Mouse (Mus musculus) stomach, embryonic 15.5 days (tissue): ENCODE results near the gene Trcg1. TPM values are rescaled to one million over a fixed set of nuclear protein-coding genes. Genes with fewer than 3 reads are reported as not detected.

Experiments used
- ATAC-seq: fragments of 200-750 bp; cut with Nextera tagmentation; 2 replicates; pipeline ENCODE4 v1.8.0; 2017; ENCODE audit warnings: low read depth, moderate number of reproducible peaks, moderate TSS enrichment; ENCODE audit not compliant: insufficient read depth, low FRiP score
- H3K27ac ChIP-seq: fragments of 300-500 bp; sonication (generic); 2 replicates; pipeline ENCODE4 v1.5.1; 2015; ENCODE audit warnings: mild to moderate bottlenecking, inconsistent platforms
- H3K27me3 ChIP-seq: fragments of 300-500 bp; sonication (generic); replicated peaks from 2 replicates; pipeline ENCODE4 v1.6.1; 2015; ENCODE audit warnings: inconsistent platforms
- H3K36me3 ChIP-seq: fragments of 300-500 bp; sonication (generic); 2 replicates; pipeline ENCODE4 v1.6.1; 2015; ENCODE audit warnings: inconsistent platforms
- H3K4me1 ChIP-seq: fragments of 300-500 bp; sonication (generic); 2 replicates; pipeline ENCODE4 v1.6.1; 2015; ENCODE audit warnings: inconsistent platforms
- H3K4me2 ChIP-seq: fragments of 300-500 bp; sonication (generic); 2 replicates; pipeline ENCODE4 v1.6.1; 2015; ENCODE audit warnings: mild to moderate bottlenecking, inconsistent platforms
- H3K4me3 ChIP-seq: fragments of 300-500 bp; sonication (generic); replicated peaks from 2 replicates; pipeline ENCODE4 v1.5.1; 2015; ENCODE audit warnings: inconsistent platforms
- H3K9ac ChIP-seq: fragments of 300-500 bp; sonication (generic); 2 replicates; pipeline ENCODE4 v1.6.1; 2015; ENCODE audit warnings: inconsistent platforms
- H3K9me3 ChIP-seq: fragments of 300-500 bp; sonication (generic); 2 replicates; pipeline ENCODE4 v1.6.1; 2016; ENCODE audit warnings: inconsistent platforms
- WGBS: fragments of 180-500 bp; shearing (Covaris S2); methylation state at CpG from one replicate; pipeline ENCODE4 v1.1.7; 2015; 5-methylcytosine and 5-hydroxymethylcytosine counted together
- polyA plus RNA-seq: library from polyadenylated mRNA; unstranded; fragments of >200 nt; fragmentation: Nextera tagmentation; extraction: Ambion mirVana; gene quantifications from 2 replicates; pipeline ENCODE4 v1.2.1, GENCODE M21; 2015

Trcg1 gene
- polyA plus RNA-seq, 1 experiment from 2014 or later: 0.05 TPM

DNA sequence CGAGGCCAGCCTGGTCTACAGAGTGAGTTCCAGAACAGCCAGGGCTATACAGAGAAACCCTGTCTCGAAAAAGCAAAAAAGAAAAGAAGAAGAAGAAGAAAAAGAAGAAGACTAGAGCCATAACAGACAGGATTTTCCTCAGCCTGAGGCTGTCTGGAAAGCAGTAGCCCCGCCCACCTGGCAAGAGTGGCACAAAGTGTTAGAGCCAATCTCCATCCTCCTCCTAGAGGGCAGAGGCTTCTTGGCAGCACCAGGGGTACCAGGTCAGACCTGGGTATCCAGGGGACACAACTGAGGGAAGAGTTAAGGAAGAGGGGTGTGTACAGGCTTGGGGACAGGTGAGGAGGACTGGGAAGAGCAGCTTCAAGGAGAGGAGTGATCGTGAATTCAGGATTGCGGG is 1.3 kb downstream of the Trcg1 start:
- no peak overlapping the region for H3K4me3 ChIP-seq
- H3K9me3 ChIP-seq: no peaks in the 10 kb centered on the region
- H3K27me3 ChIP-seq: no peaks in the 10 kb centered on the region
- 77% methylated on average over 5 of the region's 5 CpGs for WGBS
- no peaks in the 10 kb centered on the region for H3K4me1 ChIP-seq
- no peak overlapping the region for H3K4me2 ChIP-seq
- H3K27ac ChIP-seq: no peak overlapping the region
- H3K36me3 ChIP-seq: no peaks in the 10 kb centered on the region
- ATAC-seq: no peak
- no peak overlapping the region for H3K9ac ChIP-seq

DNA sequence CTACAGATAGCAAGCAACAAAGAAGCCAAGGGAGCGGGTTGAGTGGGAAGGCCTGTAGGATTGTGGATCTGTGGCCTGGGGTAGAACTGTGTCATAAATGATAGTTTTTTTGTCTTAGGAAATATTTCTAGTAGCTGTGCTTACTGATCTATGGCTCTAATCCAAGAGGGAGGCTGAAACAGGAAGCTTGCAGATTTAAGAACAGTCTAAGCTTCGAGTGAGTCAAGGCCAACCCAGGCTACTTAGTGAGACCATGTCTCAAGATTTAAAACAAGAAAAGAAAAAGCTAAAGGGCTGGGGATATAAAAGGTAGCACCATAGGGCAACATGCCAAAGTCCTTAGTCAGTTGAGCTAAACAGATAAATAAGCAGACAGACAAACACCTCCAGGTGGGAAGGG is 1.9 kb downstream of the Trcg1 start:
- Histone ChIP-seq H3K36me3 (no peaks in the 10 kb centered on the region), H3K4me2 (no peak overlapping the region), H3K4me1 (no peaks in the 10 kb centered on the region), H3K9ac (no peak overlapping the region), H3K4me3 (no peak overlapping the region), H3K9me3 (no peaks in the 10 kb centered on the region), H3K27ac (no peak overlapping the region), H3K27me3 (no peaks in the 10 kb centered on the region)
- ATAC-seq: no peak
- 82% methylated on average over 2 of the region's 2 CpGs for WGBS

DNA sequence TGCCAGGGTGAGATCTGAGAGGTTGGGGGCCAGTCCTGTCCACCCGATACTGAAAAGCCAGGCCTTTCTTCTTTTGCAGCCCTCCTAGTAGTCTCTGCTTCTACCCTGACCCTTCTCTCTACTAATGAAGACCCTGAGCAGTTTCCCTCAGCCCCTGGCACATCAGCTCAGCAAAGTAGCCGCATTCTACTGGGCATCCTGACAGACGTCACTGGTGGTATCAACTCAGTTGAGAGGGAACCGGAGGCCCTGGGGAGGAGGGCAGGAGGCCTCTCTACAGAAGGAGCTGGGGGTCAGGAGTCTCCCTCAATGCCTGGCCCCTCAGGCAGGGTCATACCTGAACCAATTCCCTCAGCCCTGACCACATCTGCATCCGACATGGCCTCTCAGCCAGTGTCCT is 4.8 kb downstream of the Trcg1 start:
- ATAC-seq: no peak
- WGBS: 82% methylated on average over 5 of the region's 5 CpGs
- H3K9me3 ChIP-seq: no peaks in the 10 kb centered on the region

DNA sequence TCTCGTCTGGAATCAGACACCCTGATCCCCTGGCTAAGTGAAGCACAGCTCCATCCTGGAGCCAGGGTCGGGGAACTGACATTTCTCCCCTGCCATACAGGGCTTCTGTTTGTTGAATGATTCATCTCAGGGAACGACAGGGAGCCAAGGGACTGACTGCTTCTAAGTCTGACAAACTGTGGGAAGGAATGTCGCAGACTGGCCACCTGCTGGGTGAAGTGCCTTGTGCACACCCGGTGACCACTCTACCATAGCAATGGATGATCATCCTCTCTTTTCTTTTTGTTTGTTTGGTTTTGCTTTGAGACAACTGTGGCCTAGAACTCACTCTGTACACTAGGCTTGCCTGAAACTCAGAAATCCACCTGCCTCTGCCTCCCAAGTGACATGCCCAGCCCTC is 6.6 kb downstream of the Trcg1 start:
- ATAC-seq: no peak
- H3K27me3 ChIP-seq: no peaks in the 10 kb centered on the region
- no peaks in the 10 kb centered on the region for H3K9me3 ChIP-seq
- no peak overlapping the region for H3K9ac ChIP-seq
- no peak overlapping the region for H3K27ac ChIP-seq
- no peaks in the 10 kb centered on the region for H3K36me3 ChIP-seq
- H3K4me1 ChIP-seq: peaks cover 7% of the 10 kb centered on the region; the same call in 1 of the 2 replicates
- WGBS: 33% methylated on average over 5 of the region's 5 CpGs
- H3K4me2 ChIP-seq: no peak overlapping the region
- no peak overlapping the region for H3K4me3 ChIP-seq

More for the DNA sequence above, 4.8 kb downstream of the Trcg1 start:
- Histone ChIP-seq H3K4me3 (no peak overlapping the region), H3K27me3 (no peaks in the 10 kb centered on the region), H3K4me1 (no peaks in the 10 kb centered on the region), H3K9ac (no peak overlapping the region), H3K27ac (no peak overlapping the region), H3K36me3 (no peaks in the 10 kb centered on the region), H3K4me2 (no peak overlapping the region)

DNA sequence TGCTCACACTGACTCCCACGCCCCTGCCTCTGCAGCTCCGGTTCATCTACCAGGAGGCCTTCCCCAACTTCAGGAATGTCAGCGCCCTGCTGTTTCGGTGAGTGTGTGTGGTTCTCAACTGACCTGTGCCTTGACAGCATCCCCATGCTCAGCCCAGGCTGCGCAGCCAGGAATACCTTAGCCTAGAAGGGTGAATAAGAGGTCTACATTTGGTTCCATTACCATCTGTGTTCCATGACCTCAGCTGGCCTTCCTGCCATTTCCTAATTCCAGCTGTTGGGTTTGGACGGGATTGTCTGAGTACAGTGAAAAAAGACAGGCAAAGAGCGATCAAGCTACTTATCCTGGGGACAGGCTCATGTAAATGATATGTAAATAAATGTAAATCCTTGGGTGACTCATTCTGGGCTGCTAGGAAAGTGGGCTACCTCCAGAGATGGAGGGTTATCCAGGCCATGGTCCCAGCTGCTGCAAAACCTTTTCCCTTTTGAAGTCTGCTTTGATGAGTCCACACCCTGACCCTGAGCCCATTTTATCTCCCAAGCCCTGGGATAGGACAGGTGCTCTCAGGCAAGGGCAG is 7.8 kb downstream of the Trcg1 start:
- H3K27me3 ChIP-seq: no peaks in the 10 kb centered on the region
- no peaks in the 10 kb centered on the region for H3K36me3 ChIP-seq
- H3K9me3 ChIP-seq: no peaks in the 10 kb centered on the region
- no peak overlapping the region for H3K27ac ChIP-seq
- peaks cover 7% of the 10 kb centered on the region; the same call in 1 of the 2 replicates for H3K4me1 ChIP-seq
- WGBS: 29% methylated on average over 7 of the region's 7 CpGs
- ATAC-seq: no peak
- H3K4me3 ChIP-seq: no peak overlapping the region
- H3K9ac ChIP-seq: no peak overlapping the region
- no peak overlapping the region for H3K4me2 ChIP-seq

DNA sequence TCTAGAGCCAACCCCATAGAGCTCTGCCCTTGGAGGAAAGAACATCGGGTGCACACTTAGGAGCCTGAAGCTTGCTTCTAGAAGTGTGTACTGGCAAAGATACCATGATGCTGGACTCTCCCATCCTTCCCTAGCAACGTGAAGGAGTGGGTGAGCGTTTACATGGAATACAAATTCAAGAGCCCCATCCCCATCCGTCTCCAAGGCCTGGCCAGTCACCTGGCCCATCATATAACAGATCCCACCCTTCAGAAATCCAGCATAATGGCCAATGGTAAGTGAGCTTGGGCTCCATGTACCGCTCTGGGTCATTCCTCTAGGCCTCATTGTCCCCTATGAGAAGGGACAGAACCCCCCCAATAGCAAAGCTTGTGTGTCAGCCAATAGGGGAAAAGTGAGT is 10.1 kb downstream of the Trcg1 start:
- H3K9me3 ChIP-seq: no peaks in the 10 kb centered on the region
- H3K36me3 ChIP-seq: peaks cover 2% of the 10 kb centered on the region; the same call in 1 of the 2 replicates
- ATAC-seq: no peak
- peaks cover 7% of the 10 kb centered on the region; the same call in 1 of the 2 replicates for H3K4me1 ChIP-seq
- WGBS: 88% methylated on average over 5 of the region's 5 CpGs
- no peak overlapping the region for H3K9ac ChIP-seq
- no peaks in the 10 kb centered on the region for H3K27me3 ChIP-seq
- H3K4me3 ChIP-seq: no peak overlapping the region
- no peak overlapping the region for H3K4me2 ChIP-seq
- no peak overlapping the region for H3K27ac ChIP-seq

DNA sequence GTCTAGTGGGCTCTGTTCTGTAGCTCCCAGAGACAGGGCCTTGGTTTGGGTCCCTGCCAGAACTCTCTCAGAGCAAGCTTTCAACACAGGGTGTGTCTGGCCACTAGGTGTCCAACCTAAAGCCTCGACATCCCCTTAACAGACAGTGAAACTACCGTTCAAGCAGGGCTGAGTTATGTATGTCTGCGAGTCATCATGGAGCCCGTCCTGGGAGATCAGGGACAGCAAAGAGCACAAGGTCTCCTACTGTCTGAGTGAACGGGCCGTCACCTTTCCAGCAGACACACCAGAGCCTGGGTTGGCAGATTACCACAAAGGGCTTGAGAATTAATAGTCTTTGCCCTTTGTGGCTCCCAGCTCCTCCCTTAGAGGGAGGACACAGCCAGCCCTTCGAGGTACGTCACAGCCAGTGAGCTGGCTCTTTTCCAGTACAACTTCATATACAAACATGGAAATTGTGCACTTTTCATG is 10.9 kb downstream of the Trcg1 start:
- peaks cover 7% of the 10 kb centered on the region; the same call in 1 of the 2 replicates for H3K4me1 ChIP-seq
- ATAC-seq: no peak
- H3K27me3 ChIP-seq: no peaks in the 10 kb centered on the region
- 41% methylated on average over 8 of the region's 8 CpGs for WGBS
- H3K27ac ChIP-seq: no peak overlapping the region
- H3K4me3 ChIP-seq: no peak overlapping the region
- H3K4me2 ChIP-seq: no peak overlapping the region
- H3K9me3 ChIP-seq: no peaks in the 10 kb centered on the region
- peaks cover 6% of the 10 kb centered on the region; the same call in 1 of the 2 replicates for H3K36me3 ChIP-seq
- H3K9ac ChIP-seq: no peak overlapping the region

DNA sequence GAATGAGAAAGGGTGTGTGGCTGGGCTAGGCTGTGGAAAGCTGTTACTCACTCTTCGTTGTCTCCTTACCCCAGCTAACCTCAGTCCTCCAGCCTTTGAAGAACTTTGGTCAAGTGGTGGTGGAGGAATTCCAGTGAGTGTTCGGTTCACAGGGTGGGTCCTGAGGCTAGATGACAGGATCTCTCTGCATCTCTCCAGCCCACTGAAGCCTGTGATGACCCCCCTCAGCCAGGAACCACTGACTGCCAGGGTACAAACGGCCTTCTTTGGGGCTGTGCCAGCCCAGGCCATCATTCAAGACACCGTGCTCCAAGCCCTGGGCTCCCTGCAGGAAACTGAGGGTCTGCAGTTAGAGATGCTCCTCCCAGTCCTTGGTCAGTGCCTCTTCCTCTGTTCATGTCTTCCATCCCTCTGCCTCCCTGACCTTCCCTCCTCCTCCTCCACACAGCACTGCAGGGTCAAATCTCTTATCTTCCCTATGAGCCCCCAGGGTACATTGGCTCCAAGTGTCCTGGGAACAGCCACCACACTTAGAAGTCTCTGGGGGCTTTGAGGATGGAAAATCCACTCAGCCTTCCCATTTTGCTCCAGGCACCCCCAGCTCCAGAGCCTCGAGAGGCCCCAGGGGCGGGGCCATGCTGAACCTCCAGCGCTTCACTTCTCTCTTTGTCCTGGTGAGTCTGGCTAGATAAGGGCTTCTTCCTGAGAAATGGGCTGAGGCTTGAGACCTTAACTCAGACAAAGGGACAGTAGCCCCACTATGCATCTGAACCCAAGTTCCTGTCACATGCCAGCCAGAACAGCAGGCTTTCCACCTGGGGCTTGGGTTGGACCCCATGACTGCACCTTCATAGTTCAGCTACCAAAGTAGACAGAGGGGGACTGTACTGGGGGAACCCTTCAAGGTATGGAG is 11.9 kb downstream of the Trcg1 start:
- Histone ChIP-seq H3K27ac (no peak overlapping the region), H3K4me1 (peaks cover 7% of the 10 kb centered on the region; the same call in 1 of the 2 replicates), H3K4me2 (no peak overlapping the region), H3K36me3 (peaks cover 16% of the 10 kb centered on the region), H3K27me3 (no peaks in the 10 kb centered on the region), H3K4me3 (no peak overlapping the region), H3K9ac (no peak overlapping the region), H3K9me3 (no peaks in the 10 kb centered on the region)
- ATAC-seq: no peak
- whole genome bisulfite sequencing: 55% methylated on average over 7 of the region's 7 CpGs

DNA sequence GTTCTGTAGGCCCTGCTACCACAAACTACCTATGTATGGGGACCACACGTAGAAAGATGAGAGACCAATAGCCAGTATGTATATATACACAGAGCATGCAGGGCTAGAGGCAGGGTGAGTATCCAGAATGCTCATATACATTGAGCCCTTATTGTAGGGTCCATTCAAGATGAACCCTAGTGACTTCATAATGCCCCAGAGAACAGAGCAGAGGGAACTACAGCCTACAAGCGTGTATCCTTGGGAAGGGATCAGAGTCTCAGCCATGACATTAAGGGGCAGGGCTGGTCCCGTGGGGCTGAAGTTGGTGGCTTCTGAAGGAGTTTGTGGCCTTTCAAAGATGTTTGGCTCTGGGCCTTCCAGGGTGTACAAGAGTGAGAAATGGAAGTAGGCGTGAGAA is 13.7 kb downstream of the Trcg1 start:
- no peak overlapping the region for H3K4me3 ChIP-seq
- no peak overlapping the region for H3K9ac ChIP-seq
- ATAC-seq: no peak
- H3K36me3 ChIP-seq: peaks cover 33% of the 10 kb centered on the region
- no peak overlapping the region for H3K27ac ChIP-seq
- peaks cover 7% of the 10 kb centered on the region; the same call in 1 of the 2 replicates for H3K4me1 ChIP-seq
- no peaks in the 10 kb centered on the region for H3K27me3 ChIP-seq
- H3K4me2 ChIP-seq: no peak overlapping the region
- WGBS: 82% methylated on average over 4 of the region's 4 CpGs
- H3K9me3 ChIP-seq: no peaks in the 10 kb centered on the region

DNA sequence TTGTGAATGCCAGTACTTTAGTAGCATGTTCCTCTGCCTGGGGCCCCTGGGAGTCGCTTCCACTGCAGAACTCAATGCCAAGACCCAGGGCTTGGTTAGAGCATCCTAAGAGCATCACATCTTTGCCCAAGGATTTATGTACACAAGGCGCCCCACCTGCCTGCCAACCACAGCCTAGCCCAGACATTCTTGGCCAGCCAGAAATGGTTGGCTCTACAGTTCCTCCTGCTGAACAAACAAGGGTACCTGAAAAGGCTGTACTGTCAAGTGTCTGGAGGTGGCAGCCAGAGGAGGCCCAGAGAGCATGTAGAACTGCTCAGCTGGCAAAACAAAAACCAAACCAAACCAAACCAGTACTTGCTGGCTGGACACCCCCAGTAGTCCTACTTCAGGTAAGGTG is 14.8 kb downstream of the Trcg1 start:
- no peak overlapping the region for H3K9ac ChIP-seq
- H3K27ac ChIP-seq: no peak overlapping the region
- peaks cover 39% of the 10 kb centered on the region for H3K36me3 ChIP-seq
- ATAC-seq: no peak
- H3K9me3 ChIP-seq: no peaks in the 10 kb centered on the region
- no peak overlapping the region for H3K4me2 ChIP-seq
- peaks cover 7% of the 10 kb centered on the region; the same call in 1 of the 2 replicates for H3K4me1 ChIP-seq
- H3K27me3 ChIP-seq: no peaks in the 10 kb centered on the region
- no peak overlapping the region for H3K4me3 ChIP-seq
- WGBS: 85% methylated on average over 2 of the region's 2 CpGs

DNA sequence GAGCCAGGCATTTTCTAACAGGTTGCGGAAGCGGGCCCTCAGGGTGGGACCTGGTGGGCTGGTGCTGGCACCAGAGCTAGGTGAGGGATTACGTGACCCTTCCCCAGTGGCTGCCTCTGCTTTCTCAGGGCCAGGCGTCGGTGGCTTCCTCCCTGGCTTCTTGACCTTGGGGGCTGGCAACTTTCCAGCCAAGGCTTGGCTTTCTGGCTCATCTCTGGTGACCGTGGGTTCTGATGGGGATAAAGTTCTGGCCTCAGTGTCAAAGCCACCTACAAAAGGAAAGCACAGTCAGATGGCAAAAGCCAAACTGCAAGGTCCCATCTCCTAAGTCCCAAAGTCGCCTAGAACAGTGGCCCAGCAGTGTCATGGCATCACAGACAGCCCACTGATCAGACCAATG is 17.7 kb downstream of the Trcg1 start:
- no peaks in the 10 kb centered on the region for H3K4me1 ChIP-seq
- no peak for ATAC-seq
- no peak overlapping the region for H3K9ac ChIP-seq
- no peak overlapping the region for H3K27ac ChIP-seq
- 79% methylated on average over 7 of the region's 7 CpGs for WGBS
- H3K4me2 ChIP-seq: no peak overlapping the region
- peaks cover 60% of the 10 kb centered on the region for H3K36me3 ChIP-seq
- H3K9me3 ChIP-seq: no peaks in the 10 kb centered on the region
- no peak overlapping the region for H3K4me3 ChIP-seq
- H3K27me3 ChIP-seq: no peaks in the 10 kb centered on the region

DNA sequence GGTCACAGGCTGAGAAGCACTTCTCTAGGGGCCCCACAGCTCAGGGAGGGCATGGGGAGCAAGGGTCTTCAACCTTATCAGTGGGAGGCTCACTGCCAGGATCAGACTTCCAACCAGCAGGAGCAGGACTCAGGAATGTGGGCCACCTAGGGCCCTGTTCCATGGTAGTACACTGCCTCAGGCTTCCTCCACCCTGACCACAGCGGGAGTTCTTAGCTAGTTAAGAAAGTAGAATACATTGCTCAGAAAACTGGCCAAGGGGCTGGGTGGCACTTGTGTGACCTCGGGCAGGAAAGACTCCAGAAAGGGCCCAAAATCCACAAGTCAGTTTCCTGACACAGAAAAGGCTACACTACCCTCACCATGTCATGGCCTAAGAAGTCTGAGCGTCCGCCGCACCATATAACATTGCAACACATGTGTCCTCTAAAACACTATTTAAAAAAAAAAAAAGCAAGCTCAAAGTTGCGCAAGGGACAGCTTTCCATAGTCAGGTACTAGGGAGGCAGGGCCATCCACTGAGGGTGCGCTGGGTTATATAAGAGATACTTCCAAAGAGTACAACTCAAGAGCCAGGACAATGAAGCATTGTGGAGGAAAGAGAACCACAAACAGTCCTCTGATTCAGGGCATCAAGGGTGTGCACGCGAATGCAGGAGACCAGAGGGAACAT is 18.6 kb downstream of the Trcg1 start:
- no peak overlapping the region for H3K9ac ChIP-seq
- H3K27ac ChIP-seq: no peak overlapping the region
- peaks cover 2% of the 10 kb centered on the region; the same call in 1 of the 2 replicates for H3K4me1 ChIP-seq
- H3K4me2 ChIP-seq: no peak overlapping the region
- H3K36me3 ChIP-seq: peaks cover 60% of the 10 kb centered on the region
- ATAC-seq: no peak
- no peak overlapping the region for H3K4me3 ChIP-seq
- WGBS: 91% methylated on average over 9 of the region's 9 CpGs
- no peaks in the 10 kb centered on the region for H3K27me3 ChIP-seq
- no peaks in the 10 kb centered on the region for H3K9me3 ChIP-seq
